Mouse (Mus musculus): ENCODE measurements at regions not wholly inside any gene's neighbourhood (a gene's known extent, or its start where the extent isn't known, plus 50 kb on each side); places are given as distances from the start of the nearest gene placed in this dataset.

DNA sequence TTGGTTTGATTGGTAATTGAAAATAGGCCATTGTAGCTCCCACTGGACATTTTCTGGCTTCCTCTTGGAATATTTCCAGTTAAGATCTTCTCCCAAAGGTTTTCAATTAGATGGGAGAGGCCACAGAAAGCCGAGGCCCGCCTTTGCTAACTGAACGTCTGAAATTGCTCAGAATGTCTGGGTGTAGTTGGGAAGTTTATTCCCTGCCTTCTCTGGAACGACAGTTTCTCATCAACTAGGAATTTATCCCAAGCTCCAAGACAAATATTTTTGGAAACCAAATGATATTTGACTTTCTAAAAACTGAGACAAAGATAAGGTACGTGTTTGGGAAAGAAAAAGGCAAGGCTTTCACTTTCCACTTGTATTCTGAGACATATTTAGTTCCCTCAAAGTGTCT, 414.4 kb downstream of the Ttll7 start:
- no peak for TF ChIP-seq CTCF (IDR thresholded peaks at IDR 0.05; ENCODE audit: borderline replicate concordance, insufficient read depth, low read depth, low read length)
- TF ChIP-seq POLR2A (IDR thresholded peaks at IDR 0.05; ENCODE audit: borderline replicate concordance, insufficient read depth, low read length) = no peak
